Mouse (Mus musculus) stomach, embryonic 16.5 days (tissue): ENCODE measurements around the gene Ccdc91. TPM values are rescaled to one million over a fixed set of nuclear protein-coding genes. Genes with fewer than 3 reads are reported as not detected.

Source experiments
- ATAC-seq: fragments of 200-750 bp; cut with Nextera tagmentation; 2 replicates; pipeline ENCODE4 v1.8.0; 2017; ENCODE audit warnings: moderate number of reproducible peaks, moderate TSS enrichment; ENCODE audit not compliant: insufficient read depth, low FRiP score
- H3K27ac ChIP-seq: fragments of 300-500 bp; sonication (generic); 2 replicates; pipeline ENCODE4 v1.5.1; 2014; ENCODE audit warnings: low read length
- H3K27me3 ChIP-seq: fragments of 300-500 bp; sonication (generic); 2 replicates; pipeline ENCODE4 v1.6.1; 2014; ENCODE audit warnings: low read length, control low read depth, mixed read lengths; ENCODE audit not compliant: control insufficient read depth, insufficient read depth
- H3K36me3 ChIP-seq: fragments of 300-500 bp; sonication (generic); 2 replicates; pipeline ENCODE4 v1.6.1; 2014; ENCODE audit warnings: low read length; ENCODE audit not compliant: control insufficient read depth, insufficient read depth
- H3K4me1 ChIP-seq: fragments of 300-500 bp; sonication (generic); 2 replicates; pipeline ENCODE4 v1.6.1; 2014; ENCODE audit warnings: low read length, control low read depth, mixed read lengths; ENCODE audit not compliant: control insufficient read depth, insufficient read depth
- H3K4me2 ChIP-seq: fragments of 300-500 bp; sonication (generic); 2 replicates; pipeline ENCODE4 v1.6.1; 2014; ENCODE audit warnings: low read depth, low read length, mixed read lengths
- H3K4me3 ChIP-seq: fragments of 300-500 bp; sonication (generic); replicated peaks from 2 replicates; pipeline ENCODE4 v1.5.1; 2014; ENCODE audit warnings: mild to moderate bottlenecking, low read length
- H3K9ac ChIP-seq: fragments of 300-500 bp; sonication (generic); 2 replicates; pipeline ENCODE4 v1.6.1; 2014; ENCODE audit warnings: low read length
- H3K9me3 ChIP-seq: fragments of 300-500 bp; sonication (generic); replicated peaks from 2 replicates; pipeline ENCODE4 v1.6.1; 2016; ENCODE audit warnings: low read length, control low read depth; ENCODE audit not compliant: control insufficient read depth
- WGBS: fragments of 180-500 bp; shearing (Covaris S2); extraction: QIAGEN DNeasy Blood & Tissue Kit; methylation state at CpG from one replicate; pipeline ENCODE4 v1.1.7; 2014; 5-methylcytosine and 5-hydroxymethylcytosine counted together
- polyA plus RNA-seq: library from polyadenylated mRNA; unstranded; fragments of >200 nt; fragmentation: Nextera tagmentation; extraction: Ambion mirVana; gene quantifications from 2 replicates; pipeline ENCODE4 v1.2.1, GENCODE M21; 2015

The Ccdc91 gene
- polyA plus RNA-seq, 1 experiment from 2014 or later = 26.4 TPM

GRCm38 (mm10) chr6:147540942-147541341, 65.3 kb downstream of the Ccdc91 start:
- no peak for ATAC-seq

DNA sequence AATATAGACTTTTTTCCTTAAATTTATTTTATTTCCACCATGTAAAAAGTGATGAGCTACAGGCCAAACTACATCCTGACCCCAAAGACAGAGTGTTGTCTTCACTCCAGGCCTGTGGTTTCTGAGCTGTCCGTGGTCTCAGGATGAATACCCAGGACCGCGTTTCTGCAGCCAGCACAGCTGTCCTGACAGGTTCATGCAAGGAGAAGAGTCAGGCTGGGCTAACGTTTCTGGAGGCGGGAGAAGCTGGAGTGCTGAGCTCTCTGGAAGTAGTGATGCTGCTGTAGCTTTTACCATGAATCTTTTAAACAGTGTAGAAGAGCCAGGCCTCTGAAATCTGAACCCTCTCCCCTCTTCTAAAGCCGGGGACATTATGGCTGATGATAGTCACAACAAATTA, 80.0 kb downstream of the Ccdc91 start:
- H3K9me3 ChIP-seq = no peaks in the 10 kb centered on the region
- no peaks in the 10 kb centered on the region for H3K4me1 ChIP-seq
- no peaks in the 10 kb centered on the region for H3K36me3 ChIP-seq
- no peak overlapping the region for H3K9ac ChIP-seq
- no peaks in the 10 kb centered on the region for H3K27me3 ChIP-seq
- no peak for ATAC-seq
- WGBS = 63% methylated on average over 6 of the region's 6 CpGs
- H3K27ac ChIP-seq = no peak overlapping the region
- H3K4me2 ChIP-seq = no peak overlapping the region
- H3K4me3 ChIP-seq = no peak overlapping the region

More at GRCm38 (mm10) chr6:147540942-147541341, 65.3 kb downstream of the Ccdc91 start:
- Histone ChIP-seq H3K27me3 (no peaks in the 10 kb centered on the region), H3K27ac (no peak overlapping the region), H3K36me3 (no peaks in the 10 kb centered on the region), H3K4me2 (no peak overlapping the region), H3K4me1 (no peaks in the 10 kb centered on the region), H3K9me3 (no peaks in the 10 kb centered on the region), H3K9ac (no peak overlapping the region), H3K4me3 (no peak overlapping the region)
- WGBS = 73% methylated on average over 6 of the region's 6 CpGs

GRCm38 (mm10) chr6:147559316-147559715, 83.7 kb downstream of the Ccdc91 start:
- Histone ChIP-seq H3K4me2 (no peak overlapping the region), H3K27me3 (no peaks in the 10 kb centered on the region), H3K36me3 (no peaks in the 10 kb centered on the region), H3K4me1 (no peaks in the 10 kb centered on the region), H3K4me3 (no peak overlapping the region), H3K9ac (no peak overlapping the region), H3K27ac (no peak overlapping the region), H3K9me3 (no peaks in the 10 kb centered on the region)
- WGBS = 75% methylated on average over 3 of the region's 3 CpGs
- ATAC-seq = no peak

DNA sequence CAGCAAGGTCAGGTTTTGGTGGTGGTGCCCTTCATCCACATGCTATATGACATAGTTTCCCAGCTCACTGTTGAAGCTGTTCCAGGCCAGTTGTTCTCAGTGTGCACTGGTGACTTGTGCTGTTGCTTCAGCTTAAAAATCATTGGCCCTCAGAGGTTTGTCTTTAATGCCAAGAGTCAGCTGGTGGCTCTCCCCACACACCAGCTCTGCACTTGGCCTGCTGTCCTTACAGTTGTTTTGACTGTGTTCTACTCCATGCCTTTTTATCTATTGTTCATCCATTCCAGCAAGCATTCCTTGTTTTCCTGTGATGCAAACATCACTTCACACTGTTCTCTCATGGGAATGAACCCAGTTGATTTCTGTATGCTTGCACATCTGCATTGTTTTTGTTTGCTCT, 84.8 kb downstream of the Ccdc91 start:
- H3K9ac ChIP-seq = no peak overlapping the region
- H3K36me3 ChIP-seq = no peaks in the 10 kb centered on the region
- no peak overlapping the region for H3K4me2 ChIP-seq
- H3K9me3 ChIP-seq = no peaks in the 10 kb centered on the region
- H3K27ac ChIP-seq = no peak overlapping the region
- H3K4me1 ChIP-seq = no peaks in the 10 kb centered on the region
- H3K27me3 ChIP-seq = no peaks in the 10 kb centered on the region
- H3K4me3 ChIP-seq = no peak overlapping the region
- no peak for ATAC-seq

GRCm38 (mm10) chr6:147569246-147569645, 93.6 kb downstream of the Ccdc91 start:
- Histone ChIP-seq H3K9ac (no peak overlapping the region), H3K27ac (no peak overlapping the region), H3K36me3 (no peaks in the 10 kb centered on the region), H3K4me2 (no peak overlapping the region), H3K27me3 (no peaks in the 10 kb centered on the region), H3K9me3 (no peaks in the 10 kb centered on the region), H3K4me1 (no peaks in the 10 kb centered on the region), H3K4me3 (no peak overlapping the region)
- WGBS = 90% methylated on average over 5 of the region's 5 CpGs
- ATAC-seq = no peak

GRCm38 (mm10) chr6:147573137-147573536, 97.5 kb downstream of the Ccdc91 start:
- 61% methylated on average over 4 of the region's 4 CpGs for WGBS

DNA sequence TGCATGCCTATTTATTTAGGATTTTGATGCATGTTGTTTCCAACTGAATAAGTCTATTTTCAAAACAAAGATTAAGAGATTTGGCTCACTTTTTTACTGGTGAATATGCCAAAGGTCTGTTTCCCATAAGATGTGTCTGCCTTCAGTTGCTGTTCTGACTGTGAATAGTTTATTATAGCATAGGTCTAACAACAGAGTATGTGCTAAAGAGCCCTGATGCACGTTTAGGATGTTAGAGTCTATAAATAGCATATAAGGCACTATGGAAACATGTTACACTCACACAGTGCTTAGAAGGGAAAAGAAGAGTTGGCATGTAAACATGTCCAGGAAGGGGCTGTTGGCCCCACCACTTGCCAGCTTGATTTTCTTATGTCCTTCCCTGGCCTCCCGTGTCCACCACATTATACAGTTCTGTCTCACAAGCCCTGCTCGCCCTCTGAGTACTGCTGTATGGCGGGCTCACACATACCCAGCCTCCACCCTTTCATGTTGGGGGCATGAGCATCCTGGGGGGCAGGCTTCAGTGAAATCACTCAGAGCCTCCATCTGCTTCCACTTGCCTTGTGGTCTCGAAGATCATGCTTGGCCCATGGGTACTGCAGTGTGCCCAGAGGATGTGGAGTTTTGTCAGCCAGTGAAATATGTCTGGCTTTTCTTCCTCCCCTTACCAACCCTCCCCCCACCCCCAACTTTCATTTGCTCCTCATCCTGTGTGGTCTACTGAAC, 99.0 kb downstream of the Ccdc91 start:
- peaks cover 6% of the 10 kb centered on the region; the same call in 1 of the 2 replicates for H3K4me1 ChIP-seq
- no peak for ATAC-seq
- no peaks in the 10 kb centered on the region for H3K36me3 ChIP-seq
- 46% methylated on average over 5 of the region's 5 CpGs for WGBS
- no peaks in the 10 kb centered on the region for H3K9me3 ChIP-seq
- H3K4me3 ChIP-seq = no peak overlapping the region
- H3K4me2 ChIP-seq = no peak overlapping the region
- no peak overlapping the region for H3K27ac ChIP-seq
- no peaks in the 10 kb centered on the region for H3K27me3 ChIP-seq
- no peak overlapping the region for H3K9ac ChIP-seq

More at GRCm38 (mm10) chr6:147573137-147573536, 97.5 kb downstream of the Ccdc91 start:
- H3K9ac ChIP-seq = no peak overlapping the region
- H3K4me2 ChIP-seq = no peak overlapping the region
- no peaks in the 10 kb centered on the region for H3K36me3 ChIP-seq
- no peak overlapping the region for H3K27ac ChIP-seq
- H3K4me3 ChIP-seq = no peak overlapping the region
- peaks cover 6% of the 10 kb centered on the region; the same call in 1 of the 2 replicates for H3K4me1 ChIP-seq
- ATAC-seq = no peak
- no peaks in the 10 kb centered on the region for H3K9me3 ChIP-seq
- H3K27me3 ChIP-seq = no peaks in the 10 kb centered on the region

GRCm38 (mm10) chr6:147575183-147575784, 99.7 kb downstream of the Ccdc91 start:
- Histone ChIP-seq H3K4me1 (peaks cover 6% of the 10 kb centered on the region; the same call in 1 of the 2 replicates), H3K27me3 (no peaks in the 10 kb centered on the region), H3K9me3 (no peaks in the 10 kb centered on the region), H3K4me2 (no peak overlapping the region), H3K9ac (no peak overlapping the region), H3K27ac (no peak overlapping the region), H3K36me3 (no peaks in the 10 kb centered on the region), H3K4me3 (no peak overlapping the region)
- no peak for ATAC-seq
- WGBS = 46% methylated on average over 11 of the region's 11 CpGs

- ATAC-seq = no peak
- H3K36me3 ChIP-seq = no peaks in the 10 kb centered on the region
- no peak overlapping the region for H3K27ac ChIP-seq
- no peaks in the 10 kb centered on the region for H3K4me1 ChIP-seq
- H3K4me3 ChIP-seq = no peak overlapping the region
- H3K9me3 ChIP-seq = no peaks in the 10 kb centered on the region
- no peak overlapping the region for H3K4me2 ChIP-seq
- 71% methylated on average over 3 of the region's 3 CpGs for WGBS
- H3K27me3 ChIP-seq = no peaks in the 10 kb centered on the region
- H3K9ac ChIP-seq = no peak overlapping the region
Observed at GRCm38 (mm10) chr6:147587675-147588074, 112.0 kb downstream of the Ccdc91 start.
